Mouse (Mus musculus) spleen, adult 2 months (tissue): ENCODE data around the gene Rgl2. TPM values are rescaled to one million over a fixed set of nuclear protein-coding genes. Genes with fewer than 3 reads are reported as not detected.
A peak's percentile ranks its signal among the peaks of the same experiment; 100 is the strongest.
"Not testable (repeated sequence)": the region's sequence is repeated elsewhere in the genome, so short reads cannot be mapped to it uniquely, and the experiment has no call there.

ENCODE experiments used
- DNase-seq, 2 experiments: peaks; one replicate each; pipeline versions ENCODE4 v3.0.0 to v3.0.0-alpha.2; 2012 to 2021; ENCODE audit warnings: low spot score in 2 of 2, low read depth in 1 of 2
- H3K27ac ChIP-seq: fragments of 200-500 bp; 2 replicates; pipeline ENCODE4 v1.5.1; 2012; ENCODE audit warnings: low read length, inconsistent platforms; ENCODE audit not compliant: insufficient read depth
- H3K27me3 ChIP-seq: fragments of 200-500 bp; 2 replicates; pipeline ENCODE4 v1.6.1; 2012; ENCODE audit warnings: mild to moderate bottlenecking, moderate library complexity, low read length, inconsistent platforms; ENCODE audit not compliant: control insufficient read depth, insufficient read depth
- H3K36me3 ChIP-seq: fragments of 200-500 bp; 2 replicates; pipeline ENCODE4 v1.6.1; 2012; ENCODE audit warnings: mild to moderate bottlenecking, low read length, inconsistent platforms; ENCODE audit not compliant: control insufficient read depth, insufficient read depth
- H3K4me1 ChIP-seq: fragments of 200-500 bp; 2 replicates; pipeline ENCODE4 v1.6.1; 2011; ENCODE audit warnings: inconsistent platforms; ENCODE audit not compliant: control insufficient read depth, insufficient read depth, insufficient read length
- H3K4me3 ChIP-seq: fragments of 200-500 bp; 2 replicates; pipeline ENCODE4 v1.5.1; 2011; ENCODE audit warnings: mild to moderate bottlenecking, inconsistent platforms; ENCODE audit not compliant: insufficient read depth, insufficient read length; ENCODE audit errors: extremely low read depth
- CTCF ChIP-seq: fragments of 200-500 bp; IDR thresholded peaks from 2 replicates; pipeline ENCODE4 v1.5.1; 2011; ENCODE audit warnings: mild to moderate bottlenecking, inconsistent platforms; ENCODE audit not compliant: insufficient read depth, insufficient read length, insufficient replicate concordance; ENCODE audit errors: extremely low read depth
- WGBS: fragments of 180-500 bp; shearing (Covaris S2); methylation state at CpG from one replicate; pipeline ENCODE4 v1.1.7; 2018; 5-methylcytosine and 5-hydroxymethylcytosine counted together
- polyA plus RNA-seq: library from polyadenylated mRNA; depleted of rRNA; stranded (reverse); fragments of >200 nt; gene quantifications from 2 replicates; pipeline ENCODE4 v1.2.3, GENCODE M21; 2012; rRNA removed

The Rgl2 gene
- polyA plus RNA-seq, 1 experiment = 234 TPM

DNA sequence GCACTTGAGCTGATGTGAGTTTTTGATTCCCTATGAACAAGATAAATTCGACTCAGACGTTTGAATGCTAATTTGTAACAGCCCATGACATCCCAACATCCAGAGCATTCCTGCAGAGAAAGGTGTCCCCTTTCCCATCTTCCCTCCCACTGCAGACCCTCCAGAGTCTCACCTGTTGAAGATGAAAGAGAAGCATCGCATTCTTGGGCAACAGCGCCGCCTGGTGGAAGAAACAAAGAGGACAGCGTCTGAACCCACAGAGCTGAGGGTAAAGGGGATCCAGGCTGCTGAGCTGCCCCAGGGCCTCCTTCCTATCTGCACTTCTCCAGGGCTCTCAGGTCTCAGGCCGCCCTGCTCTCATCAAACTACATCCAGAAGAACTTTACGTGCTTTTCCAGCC lies 52.8 kb downstream of the Rgl2 start:
- DNase-seq = peak in 1 of 2 experiments; percentile 67
- H3K36me3 ChIP-seq, H3K27me3 ChIP-seq, H3K27ac ChIP-seq, H3K4me3 ChIP-seq: not testable (repeated sequence)
- 12% methylated on average over 8 of the region's 8 CpGs for WGBS
- peaks cover 22% of the 10 kb centered on the region for H3K4me1 ChIP-seq
- peak; percentile 47; the same call in 1 of the 2 replicates for TF ChIP-seq CTCF

Other genes with a start within 250 kb of the Rgl2 start
- 87.3 and 103 TPM in 2 replicates for gene Hnrnpm, start 242.7 kb upstream of the Rgl2 start, polyA plus RNA-seq
- 194 and 290 TPM in 2 replicates for gene March2, start 210.9 kb upstream of the Rgl2 start, polyA plus RNA-seq
- 225 and 270 TPM in 2 replicates for gene Rab11b, start 169.0 kb upstream of the Rgl2 start, polyA plus RNA-seq
- 15.6 and 21.5 TPM in 2 replicates for gene Angptl4, start 147.7 kb upstream of the Rgl2 start, polyA plus RNA-seq
- gene Kank3, start 119.0 kb upstream of the Rgl2 start, polyA plus RNA-seq = 56.8 and 74.6 TPM in 2 replicates
- gene Rps28, start 105.0 kb upstream of the Rgl2 start, polyA plus RNA-seq = 746 and 860 TPM in 2 replicates
- 158 and 201 TPM in 2 replicates for gene Ndufa7, start 105.0 kb upstream of the Rgl2 start, polyA plus RNA-seq
- gene Cd320, start 86.5 kb upstream of the Rgl2 start, polyA plus RNA-seq = 11.6 and 19.2 TPM in 2 replicates
- gene Gm7029, start 55.7 kb upstream of the Rgl2 start, polyA plus RNA-seq = 3.2 and 9.3 TPM in 2 replicates
- gene Kifc1, start 38.9 kb upstream of the Rgl2 start, polyA plus RNA-seq = 11.5 and 15.3 TPM in 2 replicates
- 0.47 and 0.68 TPM in 2 replicates for gene Platr17, start 24.4 kb upstream of the Rgl2 start, polyA plus RNA-seq
- gene Daxx, start 20.1 kb upstream of the Rgl2 start, polyA plus RNA-seq = 56.8 and 65.6 TPM in 2 replicates
- gene Tapbp, start 13.6 kb upstream of the Rgl2 start, polyA plus RNA-seq = 188 and 240 TPM in 2 replicates
- gene Zbtb22, start 13.6 kb upstream of the Rgl2 start, polyA plus RNA-seq = 62.9 and 122 TPM in 2 replicates
- gene Pfdn6, start 10.8 kb downstream of the Rgl2 start, polyA plus RNA-seq = 13.8 and 16.0 TPM in 2 replicates
- gene Wdr46, start 11.1 kb downstream of the Rgl2 start, polyA plus RNA-seq = 20.5 and 26.7 TPM in 2 replicates
- gene B3galt4, start 21.9 kb downstream of the Rgl2 start, polyA plus RNA-seq = 18.9 and 20.6 TPM in 2 replicates
- gene Vps52, start 26.3 kb downstream of the Rgl2 start, polyA plus RNA-seq = 58.0 and 73.2 TPM in 2 replicates
- gene Rps18, start 26.5 kb downstream of the Rgl2 start, polyA plus RNA-seq = 476 and 550 TPM in 2 replicates
- 5,070 and 5,425 TPM in 2 replicates for gene H2-K1, start 70.8 kb downstream of the Rgl2 start, polyA plus RNA-seq
- gene Ring1, start 95.1 kb downstream of the Rgl2 start, polyA plus RNA-seq = 52.0 and 61.3 TPM in 2 replicates
- gene H2-Ke6, start 98.5 kb downstream of the Rgl2 start, polyA plus RNA-seq = 122 and 202 TPM in 2 replicates
- gene Slc39a7, start 102.1 kb downstream of the Rgl2 start, polyA plus RNA-seq = 86.8 and 99.4 TPM in 2 replicates
- gene Rxrb, start 102.3 kb downstream of the Rgl2 start, polyA plus RNA-seq = 76.9 and 99.7 TPM in 2 replicates
- gene Col11a2, start 109.9 kb downstream of the Rgl2 start, polyA plus RNA-seq = 4.7 and 6.4 TPM in 2 replicates
- 228 and 326 TPM in 2 replicates for gene H2-Oa, start 162.8 kb downstream of the Rgl2 start, polyA plus RNA-seq
- gene H2-DMa, start 190.0 kb downstream of the Rgl2 start, polyA plus RNA-seq = 302 and 363 TPM in 2 replicates
- gene Brd2, start 193.1 kb downstream of the Rgl2 start, polyA plus RNA-seq = 97.9 and 112 TPM in 2 replicates
- 456 and 587 TPM in 2 replicates for gene H2-DMb2, start 213.8 kb downstream of the Rgl2 start, polyA plus RNA-seq
- gene H2-DMb1, start 223.5 kb downstream of the Rgl2 start, polyA plus RNA-seq = 322 and 426 TPM in 2 replicates